Mouse (Mus musculus) ES-Bruce4 (cell line): Measurements from ENCODE around the gene Zfp352. TPM values are rescaled to one million over a fixed set of nuclear protein-coding genes. Genes with fewer than 3 reads are reported as not detected.
"Not testable (repeated sequence)": the region's sequence is repeated elsewhere in the genome, so short reads cannot be mapped to it uniquely, and the experiment has no call there.

Experiments used
- H3K27ac ChIP-seq: 2 replicates; pipeline ENCODE4 v1.5.1; 2012; ENCODE audit warnings: low read length, inconsistent platforms; ENCODE audit not compliant: insufficient read depth
- H3K27me3 ChIP-seq: 2 replicates; pipeline ENCODE4 v1.6.1; 2012; ENCODE audit warnings: mild to moderate bottlenecking, low read length, inconsistent platforms; ENCODE audit not compliant: control insufficient read depth, poor library complexity, insufficient read depth, severe bottlenecking
- H3K36me3 ChIP-seq: 2 replicates; pipeline ENCODE4 v1.6.1; 2012; ENCODE audit warnings: inconsistent platforms, mild to moderate bottlenecking, low read length, moderate library complexity; ENCODE audit not compliant: control insufficient read depth, poor library complexity, insufficient read depth, severe bottlenecking
- H3K4me1 ChIP-seq: one replicate; pipeline ENCODE4 v1.8.1; 2011; ENCODE audit warnings: low read length; ENCODE audit not compliant: control insufficient read depth, insufficient read depth
- H3K4me3 ChIP-seq: 2 replicates; pipeline ENCODE4 v1.5.1; 2011; ENCODE audit warnings: low read depth, mild to moderate bottlenecking, low read length
- H3K9ac ChIP-seq: 2 replicates; pipeline ENCODE4 v1.6.1; 2012; ENCODE audit warnings: low read depth, mild to moderate bottlenecking, inconsistent platforms; ENCODE audit not compliant: poor library complexity, severe bottlenecking
- H3K9me3 ChIP-seq: replicated peaks from 2 replicates; pipeline ENCODE4 v1.6.1; 2012; ENCODE audit warnings: mild to moderate bottlenecking, low read length, inconsistent platforms; ENCODE audit not compliant: control insufficient read depth, poor library complexity, insufficient read depth, severe bottlenecking
- CTCF ChIP-seq: IDR thresholded peaks from one replicate; pipeline ENCODE4 v1.8.1; 2011; ENCODE audit warnings: low read depth, low read length
- EP300 ChIP-seq: IDR thresholded peaks from 2 replicates; pipeline ENCODE4 v1.6.1; 2011; ENCODE audit warnings: low read depth, low read length; ENCODE audit not compliant: insufficient read depth
- POLR2A ChIP-seq: IDR thresholded peaks from one replicate; pipeline ENCODE4 v1.8.1; 2011; ENCODE audit warnings: low read length; ENCODE audit not compliant: insufficient read depth
- polyA plus RNA-seq: library from polyadenylated mRNA; stranded (reverse); fragments of >200 nt; gene quantifications from 2 replicates; pipeline ENCODE4 v1.2.4, GENCODE M21; 2011; ENCODE audit warnings: low read depth; ENCODE audit not compliant: missing spikeins, insufficient read depth, insufficient read length

The Zfp352 gene
- not detected in 2 replicates for polyA plus RNA-seq

- H3K36me3 ChIP-seq = no peaks in the 10 kb centered on the region
- H3K4me3 ChIP-seq = no peak within 1 kb of the TSS
- TF ChIP-seq POLR2A (no peak), EP300 (no peak), CTCF (no peak)
- H3K4me1 ChIP-seq = no peaks in the 10 kb centered on the region
- H3K9me3 ChIP-seq = no peaks in the 10 kb centered on the region
- H3K9ac ChIP-seq = no peak within 1 kb of the TSS
- no peaks in the 10 kb centered on the region for H3K27me3 ChIP-seq
- H3K27ac ChIP-seq = no peak within 1 kb of the TSS
Measured at GRCm38 (mm10) chr4:90218520-90218919, at the start of gene Zfp352. Zfp352 (plus strand) TSS chr4:90218820.

GRCm38 (mm10) chr4:90170890-90171483, 47.6 kb upstream of the Zfp352 start:
- Histone ChIP-seq H3K27me3 (no peaks in the 10 kb centered on the region), H3K36me3 (no peaks in the 10 kb centered on the region), H3K9me3 (no peaks in the 10 kb centered on the region), H3K9ac (no peak overlapping the region), H3K4me1 (no peaks in the 10 kb centered on the region), H3K4me3 (no peak overlapping the region), H3K27ac (no peak overlapping the region)
- no peak for TF ChIP-seq POLR2A
- TF ChIP-seq EP300 = no peak
- TF ChIP-seq CTCF = no peak

GRCm38 (mm10) chr4:90174036-90174435, 44.6 kb upstream of the Zfp352 start:
- Histone ChIP-seq H3K27me3 (no peaks in the 10 kb centered on the region), H3K27ac (no peak overlapping the region), H3K4me3 (no peak overlapping the region), H3K4me1 (no peaks in the 10 kb centered on the region), H3K9me3 (no peaks in the 10 kb centered on the region), H3K36me3 (no peaks in the 10 kb centered on the region), H3K9ac (no peak overlapping the region)
- TF ChIP-seq POLR2A = no peak
- TF ChIP-seq EP300 = no peak
- TF ChIP-seq CTCF = no peak

GRCm38 (mm10) chr4:90203421-90203820, 15.2 kb upstream of the Zfp352 start:
- no peak overlapping the region for H3K9ac ChIP-seq
- no peak overlapping the region for H3K27ac ChIP-seq
- TF ChIP-seq CTCF (no peak), POLR2A (no peak), EP300 (0 out of 2 replicates have a peak, but pooled peaks have one; percentile 31)
- no peaks in the 10 kb centered on the region for H3K36me3 ChIP-seq
- no peaks in the 10 kb centered on the region for H3K27me3 ChIP-seq
- H3K4me3 ChIP-seq = no peak overlapping the region
- H3K4me1 ChIP-seq = no peaks in the 10 kb centered on the region
- H3K9me3 ChIP-seq = no peaks in the 10 kb centered on the region

- no peaks in the 10 kb centered on the region for H3K36me3 ChIP-seq
- H3K27me3 ChIP-seq = no peaks in the 10 kb centered on the region
- H3K4me1 ChIP-seq = no peaks in the 10 kb centered on the region
- no peaks in the 10 kb centered on the region for H3K9me3 ChIP-seq
- H3K4me3 ChIP-seq = no peak overlapping the region
- no peak overlapping the region for H3K27ac ChIP-seq
- TF ChIP-seq CTCF (no peak), POLR2A (no peak), EP300 (no peak)
- no peak overlapping the region for H3K9ac ChIP-seq
Measured at GRCm38 (mm10) chr4:90211475-90211874, 7.1 kb upstream of the Zfp352 start.

- H3K4me1 ChIP-seq = no peaks in the 10 kb centered on the region
- no peaks in the 10 kb centered on the region for H3K9me3 ChIP-seq
- no peak overlapping the region for H3K27ac ChIP-seq
- no peak for TF ChIP-seq EP300
- no peak for TF ChIP-seq CTCF
- no peak for TF ChIP-seq POLR2A
- H3K9ac ChIP-seq = no peak overlapping the region
- no peaks in the 10 kb centered on the region for H3K27me3 ChIP-seq
- H3K4me3 ChIP-seq = no peak overlapping the region
- no peaks in the 10 kb centered on the region for H3K36me3 ChIP-seq
Measured at GRCm38 (mm10) chr4:90212076-90212475, 6.5 kb upstream of the Zfp352 start.

GRCm38 (mm10) chr4:90235646-90236045, 17.0 kb downstream of the Zfp352 start:
- not testable (repeated sequence) for H3K27ac ChIP-seq, H3K36me3 ChIP-seq, H3K9me3 ChIP-seq, H3K9ac ChIP-seq, H3K4me3 ChIP-seq, H3K4me1 ChIP-seq, H3K27me3 ChIP-seq
